Mouse (Mus musculus): Measurements from ENCODE around the gene 2210408I21Rik. TPM values are rescaled to one million over a fixed set of nuclear protein-coding genes. Genes with fewer than 3 reads are reported as not detected.
A peak's percentile ranks its signal among the peaks of the same experiment; 100 is the strongest.
"Not testable (repeated sequence)": the region's sequence is repeated elsewhere in the genome, so short reads cannot be mapped to it uniquely, and the experiment has no call there.

2210408I21Rik gene
- 3.1 TPM in 1 of 2 replicates, not detected in the other for total RNA-seq (2015; ENCODE audit: low replicate concordance)
- total RNA-seq (2017; ENCODE audit: low replicate concordance): 0.28 and 0.51 TPM in 2 replicates

DNA sequence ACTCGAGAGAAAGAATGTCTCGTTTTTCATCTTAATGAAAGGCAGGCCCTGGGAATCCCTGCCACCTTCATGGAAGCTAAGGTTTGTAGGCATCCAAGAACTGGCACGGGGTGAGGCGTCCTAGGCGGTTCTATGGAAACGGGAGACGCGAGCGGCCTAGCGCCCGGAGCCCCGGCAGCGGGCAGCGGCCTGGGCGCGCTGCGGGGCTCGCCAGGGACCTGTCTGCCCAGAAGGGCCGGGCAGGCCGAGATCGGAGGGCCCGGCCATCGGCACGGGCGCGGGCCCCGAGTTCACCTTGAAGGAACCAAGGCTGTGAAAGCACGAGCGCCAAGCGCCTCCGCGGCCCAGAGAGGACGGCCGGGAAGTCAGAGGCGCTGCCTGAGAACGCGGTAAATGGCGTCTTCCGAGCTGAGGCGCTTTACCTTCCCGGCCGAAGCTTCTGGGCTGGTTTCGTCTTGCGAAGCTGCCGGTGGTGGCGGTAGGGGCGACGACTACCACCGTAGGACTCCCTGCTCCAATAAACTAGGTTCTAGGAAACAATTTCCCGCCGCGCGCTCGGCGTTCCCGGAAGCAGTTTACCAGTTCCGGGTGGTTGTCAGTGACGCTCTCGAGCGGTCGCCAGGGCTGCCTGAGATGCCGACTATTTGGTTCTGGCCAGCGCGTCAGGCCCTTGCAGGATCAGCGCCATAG, at the start of gene 2210408I21Rik, which contains the start of gene Slf1:
TSS of gene 2210408I21Rik (plus strand) at position 610 of the 690 bp plus-strand sequence.
TSS of gene Slf1 (minus strand) at position 543 of the 690 bp plus-strand sequence.
- ATAC-seq (replicated peaks; ENCODE audit: low FRiP score, poor library complexity, severe bottlenecking): peak; percentile 97

DNA sequence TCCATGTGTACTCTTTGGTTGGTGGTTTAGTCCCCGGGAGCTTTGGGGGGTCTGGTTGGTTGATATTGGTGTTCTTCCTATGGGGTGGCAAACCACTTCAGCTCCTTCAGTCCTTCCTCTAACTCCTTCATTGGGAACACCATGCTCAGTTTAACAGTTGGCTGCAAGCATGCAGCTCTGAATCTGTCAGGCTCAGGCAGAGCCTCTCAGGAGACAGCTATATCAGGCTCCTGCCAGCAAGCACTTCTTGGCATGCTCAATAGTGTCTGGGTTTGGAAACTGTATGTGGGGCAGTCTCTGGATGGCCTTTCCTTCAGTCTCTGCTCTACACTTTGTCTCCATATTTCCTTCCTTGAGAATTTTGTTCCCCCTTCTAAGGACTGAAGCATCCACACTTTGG, 42.5 kb upstream of the 2210408I21Rik start:
- not testable (repeated sequence) for ATAC-seq (replicated peaks; ENCODE audit: low FRiP score, poor library complexity, severe bottlenecking)

DNA sequence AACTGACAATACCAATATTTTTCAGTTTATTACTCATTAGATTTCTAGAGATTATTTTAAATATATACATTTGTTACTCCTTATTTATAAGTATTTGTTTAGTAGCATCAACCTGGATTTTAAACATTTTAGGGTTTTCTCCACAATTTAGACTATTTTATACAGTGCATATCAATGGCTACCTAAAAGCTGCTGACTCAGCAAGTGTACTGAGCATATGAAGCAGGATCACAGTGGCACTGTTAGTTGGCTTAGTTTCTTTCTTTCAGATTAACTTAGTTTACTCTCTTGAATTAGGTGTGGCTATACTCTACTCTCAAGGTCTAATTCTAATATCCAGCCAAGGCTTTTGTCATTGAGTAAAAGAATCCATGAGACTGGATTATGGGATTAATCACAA, 27.6 kb upstream of the 2210408I21Rik start:
- no peak for ATAC-seq (replicated peaks; ENCODE audit: low FRiP score, poor library complexity, severe bottlenecking)

DNA sequence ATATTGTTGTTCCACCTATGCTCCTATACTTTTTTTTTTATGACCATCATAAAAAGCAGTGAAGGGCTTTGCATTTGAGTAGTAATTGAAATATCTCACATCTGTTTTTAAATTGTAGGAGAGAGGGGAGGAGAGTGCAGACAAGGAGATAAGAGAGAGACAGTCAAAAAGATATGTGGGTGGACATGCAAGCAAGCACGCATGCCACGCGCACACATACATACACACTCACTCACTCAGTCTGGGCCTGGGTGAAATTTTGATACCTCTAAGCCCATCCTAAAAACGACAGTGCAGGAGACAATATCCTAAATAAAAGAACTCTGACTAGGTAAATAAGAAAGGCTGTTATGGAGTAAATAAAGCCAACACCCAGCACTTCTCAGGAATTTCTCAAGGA, 16.6 kb upstream of the 2210408I21Rik start:
- no peak for ATAC-seq (replicated peaks; ENCODE audit: low FRiP score, poor library complexity, severe bottlenecking)

DNA sequence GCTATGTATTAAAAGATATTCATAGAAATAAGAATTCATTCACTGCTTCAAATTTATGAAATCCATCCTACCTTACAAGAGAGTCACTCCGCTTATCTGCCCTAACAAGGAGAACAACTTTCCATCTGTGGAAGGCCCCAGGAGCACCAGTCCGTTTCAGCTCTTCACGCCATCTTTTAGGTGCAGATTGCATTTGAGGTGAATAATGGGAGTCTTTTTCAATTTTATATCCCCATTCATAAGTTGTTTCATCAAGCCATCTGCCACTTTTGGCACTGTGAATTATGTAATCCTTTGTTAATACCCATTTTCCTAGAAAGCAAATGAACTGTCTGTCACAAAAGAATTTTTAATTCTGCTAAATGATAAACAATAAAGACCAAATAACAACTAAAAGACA, 10.2 kb upstream of the 2210408I21Rik start:
- ATAC-seq (replicated peaks; ENCODE audit: low FRiP score, poor library complexity, severe bottlenecking): no peak

DNA sequence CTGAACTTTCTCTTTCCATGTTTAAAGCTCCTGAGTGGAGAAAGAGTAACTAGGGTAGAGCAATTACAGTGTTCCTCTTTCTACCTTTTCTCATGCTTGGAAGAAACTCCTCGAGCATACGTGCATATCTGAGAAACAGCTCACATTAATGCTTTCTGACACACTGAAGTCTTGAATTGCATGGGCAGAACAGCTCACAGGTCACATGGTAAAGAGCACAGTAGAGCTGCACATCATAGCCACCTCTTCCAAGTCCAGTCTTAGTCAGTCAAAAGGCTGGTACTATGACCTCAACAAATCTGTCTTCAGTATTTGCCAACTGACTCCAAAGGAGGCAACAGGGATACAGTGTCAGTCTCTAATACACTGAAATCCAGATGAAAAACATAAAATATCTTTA, 7.1 kb upstream of the 2210408I21Rik start:
- no peak for ATAC-seq (replicated peaks; ENCODE audit: low FRiP score, poor library complexity, severe bottlenecking)

DNA sequence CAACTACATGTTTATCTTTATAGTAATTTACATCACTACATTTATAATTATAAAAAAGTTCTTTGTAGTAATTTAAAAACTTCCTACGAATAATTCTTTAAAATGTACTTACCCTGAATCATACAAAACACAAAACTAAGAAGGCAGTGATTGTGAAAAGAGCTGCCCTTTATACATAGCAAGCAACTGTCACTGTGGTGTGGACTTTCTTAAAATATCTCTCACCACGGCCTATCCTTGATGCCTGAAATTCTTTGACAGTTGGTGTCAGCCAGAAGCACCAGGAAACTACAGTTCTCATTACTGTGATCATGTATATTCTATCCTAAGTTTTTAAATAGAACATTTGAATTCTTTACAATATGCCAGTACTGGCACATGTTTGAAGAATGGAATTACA, 4.2 kb upstream of the 2210408I21Rik start:
- no peak for ATAC-seq (replicated peaks; ENCODE audit: low FRiP score, poor library complexity, severe bottlenecking)

DNA sequence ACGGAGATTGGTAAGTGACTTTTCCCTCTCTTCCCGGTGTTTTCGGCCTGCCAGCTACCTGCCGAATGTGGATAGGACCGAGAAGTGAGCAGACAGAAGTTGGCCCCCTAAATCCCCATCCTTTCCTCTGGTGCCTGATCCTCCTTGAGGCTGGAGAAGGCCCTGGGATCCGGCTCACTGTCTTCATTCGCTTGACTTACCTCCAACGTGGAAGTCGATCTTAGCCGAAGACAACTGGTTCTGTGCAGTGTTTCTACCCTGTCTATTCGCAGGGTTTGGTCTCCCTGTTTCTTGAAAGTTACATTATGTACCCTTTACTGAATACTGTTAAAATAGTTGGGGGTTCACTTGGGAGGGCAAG, 261 bp downstream of the 2210408I21Rik start:
- ATAC-seq (replicated peaks; ENCODE audit: low FRiP score, poor library complexity, severe bottlenecking): peak; percentile 79

DNA sequence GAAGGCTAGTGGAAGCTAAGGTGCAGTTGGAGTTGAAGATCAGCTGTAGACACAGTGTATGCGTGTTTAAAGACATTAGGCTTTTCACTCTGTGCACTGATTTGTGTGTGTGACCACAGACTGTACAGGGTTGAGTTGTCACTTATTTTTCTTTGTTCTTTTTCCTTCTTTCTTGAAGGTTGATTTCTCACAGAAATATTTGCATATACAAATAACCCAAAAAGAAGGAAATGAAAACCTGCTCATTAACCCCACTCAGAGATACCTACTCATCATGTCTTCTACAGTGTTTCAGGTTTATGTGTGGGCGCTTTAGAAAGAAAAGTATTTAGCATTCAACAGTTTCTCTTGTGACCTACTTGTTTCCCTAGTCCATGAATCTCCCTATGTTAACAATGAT, 5.5 kb downstream of the 2210408I21Rik start:
- ATAC-seq (replicated peaks; ENCODE audit: low FRiP score, poor library complexity, severe bottlenecking): no peak

DNA sequence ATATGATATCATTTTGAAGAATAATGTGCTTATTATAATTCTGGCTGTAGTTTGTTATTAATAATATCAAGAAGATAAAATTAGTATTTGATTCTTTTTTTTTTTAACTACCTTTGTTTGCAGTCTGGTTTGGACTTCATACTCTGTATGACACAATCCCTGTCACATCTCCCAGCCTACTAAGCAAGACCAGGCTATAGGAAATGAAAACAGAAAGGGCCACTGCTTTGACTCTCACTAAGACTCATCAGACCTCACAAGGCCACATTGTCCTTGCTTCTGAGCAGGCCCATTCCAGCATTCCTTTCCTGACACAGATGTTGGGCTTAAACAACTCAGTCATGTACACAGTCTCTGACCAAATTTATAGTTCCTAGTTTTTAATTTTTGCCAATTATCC, 42.6 kb downstream of the 2210408I21Rik start:
- ATAC-seq (replicated peaks; ENCODE audit: low FRiP score, poor library complexity, severe bottlenecking): no peak

DNA sequence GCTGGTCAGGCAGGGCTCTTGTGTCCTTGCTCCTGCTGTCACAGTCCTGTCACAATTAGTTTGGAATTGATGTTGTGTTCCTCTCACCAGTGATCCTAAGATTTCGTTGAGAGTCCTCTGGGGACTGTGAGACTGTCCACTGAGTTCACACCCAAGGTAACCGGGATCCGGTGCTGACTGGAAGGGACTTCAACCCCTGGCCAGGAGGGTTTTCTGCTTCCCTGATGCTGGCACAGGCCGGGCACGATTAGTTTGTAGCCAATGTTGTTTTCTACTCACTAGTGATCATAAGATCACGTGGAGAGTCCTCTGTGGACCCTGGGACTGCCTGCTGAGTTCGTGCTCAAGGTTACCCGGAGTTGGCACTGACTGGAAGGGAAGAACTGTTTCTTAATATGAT, 55.3 kb downstream of the 2210408I21Rik start:
- no peak for ATAC-seq (replicated peaks; ENCODE audit: low FRiP score, poor library complexity, severe bottlenecking)

DNA sequence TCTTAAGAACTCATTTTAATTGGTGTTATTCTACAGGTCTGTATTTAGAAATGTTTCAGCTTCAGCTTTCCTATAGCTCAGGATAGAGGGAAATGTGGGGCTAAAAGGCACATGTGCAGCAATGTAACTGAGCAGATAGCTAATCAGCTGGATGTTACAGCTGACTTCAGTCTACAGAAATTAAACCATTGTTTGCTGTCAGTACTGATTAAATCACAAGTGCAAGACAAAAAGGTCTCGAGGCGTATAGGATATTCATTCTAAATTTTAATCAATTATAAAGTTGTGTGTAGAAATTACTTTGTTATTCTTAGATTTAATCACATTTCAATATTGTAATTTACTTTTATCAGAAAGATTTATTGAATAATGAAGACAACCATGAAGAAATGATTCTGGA, 56.9 kb downstream of the 2210408I21Rik start:
- ATAC-seq (replicated peaks; ENCODE audit: low FRiP score, poor library complexity, severe bottlenecking): no peak

DNA sequence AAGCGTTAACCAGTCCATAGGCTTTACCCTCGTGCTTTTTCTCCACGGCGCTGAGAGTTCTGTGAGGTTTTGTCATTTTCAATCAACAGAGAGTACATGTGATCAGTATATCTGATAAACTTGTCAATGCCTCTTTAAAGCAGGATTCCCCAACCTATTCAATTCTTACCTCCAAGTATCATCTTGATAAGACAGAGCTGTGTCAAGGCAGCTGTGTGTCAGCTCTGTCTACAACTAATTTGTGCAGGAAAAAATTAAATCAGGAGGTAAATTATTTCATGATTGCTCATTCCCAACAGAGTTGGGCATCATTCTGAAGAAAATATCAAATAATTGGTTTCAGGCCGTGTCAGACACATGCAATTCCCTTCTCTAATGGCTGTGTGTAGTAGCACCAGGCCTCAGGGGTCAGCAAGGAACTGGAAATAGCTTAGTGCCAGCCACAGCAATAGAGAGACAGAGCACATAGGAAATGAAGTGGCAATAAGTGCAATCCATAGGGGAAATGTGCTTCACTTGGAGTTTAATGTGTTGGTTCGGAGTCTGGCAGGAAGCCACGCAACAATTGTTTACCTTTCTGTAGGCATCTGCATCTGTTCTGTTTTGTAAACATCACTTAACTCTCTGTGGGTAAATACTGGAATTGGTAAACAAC, 73.6 kb downstream of the 2210408I21Rik start:
- ATAC-seq (replicated peaks; ENCODE audit: low FRiP score, poor library complexity, severe bottlenecking): no peak

DNA sequence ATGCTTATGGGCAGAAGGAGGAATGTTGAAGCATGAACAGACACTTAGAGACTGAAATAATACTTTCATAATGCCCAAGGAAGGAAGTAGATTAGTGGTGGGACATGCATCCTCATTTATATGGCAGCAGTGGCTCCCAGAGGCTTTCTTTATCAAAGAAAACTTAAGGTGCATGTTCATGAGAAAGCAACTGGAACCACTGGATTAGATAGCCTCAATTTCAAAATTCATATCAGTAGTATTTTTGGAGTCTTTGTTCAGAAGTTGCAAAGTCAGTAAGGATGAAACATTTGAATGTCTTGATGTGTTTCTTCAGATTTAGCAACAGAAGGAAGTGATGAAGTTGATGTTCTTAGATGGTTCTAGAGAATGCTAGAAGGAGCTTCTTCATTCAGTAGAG, 77.9 kb downstream of the 2210408I21Rik start:
- ATAC-seq (replicated peaks; ENCODE audit: low FRiP score, poor library complexity, severe bottlenecking): no peak

DNA sequence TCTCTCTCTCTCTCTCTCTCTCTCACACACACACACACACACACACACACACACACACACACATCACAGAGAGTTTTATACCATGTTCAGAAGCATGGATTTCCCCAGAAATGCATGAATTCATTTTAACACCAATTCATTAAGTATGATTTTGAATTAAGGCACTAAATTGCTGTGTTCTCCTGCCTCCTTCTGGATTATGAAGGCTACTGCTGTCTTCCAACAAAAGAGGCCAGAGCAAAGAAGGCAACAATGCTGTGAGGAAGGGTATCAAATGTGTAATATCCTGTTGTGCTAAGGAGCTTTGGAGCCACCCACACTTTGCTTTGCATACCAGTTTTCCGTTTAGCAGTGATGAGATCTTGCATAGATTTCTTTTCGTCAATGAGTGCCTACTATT, 80.1 kb downstream of the 2210408I21Rik start:
- no peak for ATAC-seq (replicated peaks; ENCODE audit: low FRiP score, poor library complexity, severe bottlenecking)

DNA sequence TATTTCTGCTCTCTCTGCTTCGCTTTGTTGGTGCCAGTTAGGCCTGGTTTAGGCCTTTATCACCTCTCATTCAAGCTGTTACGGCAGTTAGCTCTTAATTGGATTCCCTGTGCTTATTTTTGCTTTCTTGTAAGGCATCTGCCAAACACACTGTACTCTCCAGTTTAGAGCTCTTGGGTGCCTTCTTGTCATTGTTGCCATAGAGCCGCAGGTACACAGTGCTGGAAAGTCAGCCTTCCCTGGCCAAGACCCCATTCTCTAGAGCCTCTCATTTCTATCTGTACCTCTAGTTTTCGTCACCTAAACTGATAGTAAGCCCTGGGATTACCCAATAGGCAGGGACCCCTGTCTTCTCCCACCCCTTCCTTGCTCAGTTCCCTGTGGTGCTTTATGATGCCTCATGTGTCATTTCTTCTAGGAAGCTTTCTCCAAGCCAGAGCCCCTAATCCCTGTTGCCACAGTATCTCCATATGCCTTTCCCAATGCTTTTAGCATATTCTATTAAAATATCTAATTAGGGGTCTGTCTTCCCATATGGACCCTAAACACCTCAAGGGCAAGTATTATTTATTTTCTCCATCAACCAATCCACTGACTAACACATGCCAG, 82.4 kb downstream of the 2210408I21Rik start:
- no peak for ATAC-seq (replicated peaks; ENCODE audit: low FRiP score, poor library complexity, severe bottlenecking)

DNA sequence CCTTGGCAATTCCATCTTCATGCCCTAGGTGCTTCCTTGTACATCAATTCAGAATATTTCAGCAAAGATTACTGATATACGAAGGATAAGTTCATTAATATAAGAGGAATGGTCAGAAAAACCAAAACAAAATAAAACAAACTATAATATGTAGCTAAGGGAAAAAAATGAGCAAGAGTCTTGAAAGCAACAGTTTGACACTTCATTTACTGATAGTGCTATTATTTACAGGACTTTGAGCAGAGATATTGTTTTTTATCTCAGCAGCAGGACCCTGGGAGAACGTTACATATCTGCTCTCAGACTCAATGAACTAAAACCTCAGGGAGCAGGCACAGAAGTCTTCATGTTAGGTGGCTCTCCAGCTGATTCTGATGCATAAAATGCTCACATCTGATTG, 85.7 kb downstream of the 2210408I21Rik start:
- ATAC-seq (replicated peaks; ENCODE audit: low FRiP score, poor library complexity, severe bottlenecking): no peak

DNA sequence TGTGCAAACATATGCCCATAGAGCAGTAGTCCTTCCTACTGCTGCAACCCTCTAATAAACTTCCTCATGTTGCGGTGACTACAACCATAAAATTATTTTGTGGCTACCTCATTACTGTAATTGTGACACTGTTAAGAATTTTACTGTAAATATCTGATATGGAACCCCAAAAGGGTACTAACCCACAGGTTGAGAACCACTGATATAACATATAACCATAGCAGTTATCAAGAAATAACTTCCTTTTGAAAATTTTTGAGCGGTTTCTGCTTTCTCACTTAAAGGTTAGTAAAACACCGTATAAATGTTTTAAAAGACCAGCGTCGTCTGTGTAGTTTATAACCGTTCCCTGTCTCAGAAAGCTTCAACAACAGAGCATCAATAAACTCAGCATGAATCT, 121.2 kb downstream of the 2210408I21Rik start:
- ATAC-seq (replicated peaks; ENCODE audit: low FRiP score, poor library complexity, severe bottlenecking): no peak

DNA sequence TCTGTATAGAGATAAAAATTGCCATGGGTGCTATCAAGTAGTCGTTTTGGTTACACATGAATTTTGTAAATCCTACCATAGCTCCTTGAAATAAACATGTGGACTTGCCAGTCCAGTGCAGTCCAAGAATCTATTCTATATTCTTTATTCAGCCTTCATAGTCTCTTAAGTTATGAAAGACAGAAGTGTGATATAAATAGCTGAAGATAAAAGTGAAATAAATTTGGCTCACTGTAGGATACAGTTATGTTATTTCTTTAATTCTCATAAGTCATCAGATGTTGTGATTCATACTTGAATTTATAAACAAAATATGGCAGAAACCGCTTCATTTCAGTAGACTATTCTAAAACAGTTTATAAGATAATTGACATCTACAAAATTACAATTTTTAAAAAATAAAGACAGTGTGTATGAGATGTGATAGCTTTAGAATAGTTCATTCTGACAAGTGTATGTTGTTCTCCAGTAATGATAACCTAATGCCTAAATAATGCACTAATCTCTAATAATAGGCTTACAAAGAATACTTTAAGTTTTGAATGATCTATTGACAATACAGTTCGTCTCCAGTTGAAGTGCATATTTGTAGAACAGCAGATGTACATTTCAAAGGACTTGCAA, 127.5 kb downstream of the 2210408I21Rik start:
- ATAC-seq (replicated peaks; ENCODE audit: low FRiP score, poor library complexity, severe bottlenecking): no peak

DNA sequence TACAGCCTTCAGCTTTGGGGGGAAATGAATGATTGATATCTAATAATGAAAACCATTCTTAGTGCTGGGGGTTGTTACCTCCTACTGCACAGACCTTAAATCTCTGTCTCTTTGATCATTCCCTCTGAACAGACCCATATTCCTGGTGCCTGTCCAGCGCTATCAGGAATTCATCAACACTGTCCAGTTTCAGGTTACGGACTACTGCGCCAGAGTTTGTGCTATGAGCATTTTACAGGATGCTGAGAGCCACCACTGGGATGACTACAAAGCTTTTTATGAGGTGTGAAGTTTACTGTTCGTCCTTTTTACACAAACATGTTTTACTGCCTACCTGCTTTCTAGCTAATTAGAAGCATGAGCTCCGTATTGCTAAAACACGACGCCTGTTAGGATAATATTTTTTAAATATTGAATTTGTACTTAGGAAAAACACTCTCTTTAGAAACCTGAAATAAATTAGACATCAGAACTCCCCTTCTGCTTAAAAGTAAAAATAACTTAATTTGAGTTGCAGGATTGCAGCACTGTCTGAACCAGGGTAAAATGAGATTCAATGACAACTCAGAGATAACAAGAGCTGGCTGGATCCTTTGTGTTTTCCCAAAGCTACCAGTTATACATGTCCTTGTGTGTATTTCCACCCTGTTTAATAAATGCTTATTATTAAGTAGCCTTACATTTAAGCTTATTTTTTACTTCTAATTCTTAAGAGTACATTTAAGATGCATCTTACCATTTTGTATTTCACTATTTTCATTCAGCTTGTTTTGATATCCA, 128.2 kb downstream of the 2210408I21Rik start:
- ATAC-seq (replicated peaks; ENCODE audit: low FRiP score, poor library complexity, severe bottlenecking): no peak
